Mouse (Mus musculus) adrenal gland, adult 10 weeks (tissue): ENCODE data around the gene 4930402K13Rik. TPM values are rescaled to one million over a fixed set of nuclear protein-coding genes. Genes with fewer than 3 reads are reported as not detected.

Experiments used
- polyA plus RNA-seq: library from polyadenylated mRNA; stranded (reverse); fragments of 350-450 nt; fragmentation: Illumina TruSeq; extraction: RNeasy Lipid Tissue Mini Kit (QIAGEN cat#74804); gene quantifications from one replicate; pipeline ENCODE4 v1.2.3, GENCODE M21; 2014; ENCODE audit warnings: low read depth, low replicate concordance

The 4930402K13Rik gene
- polyA plus RNA-seq: not detected

DNA sequence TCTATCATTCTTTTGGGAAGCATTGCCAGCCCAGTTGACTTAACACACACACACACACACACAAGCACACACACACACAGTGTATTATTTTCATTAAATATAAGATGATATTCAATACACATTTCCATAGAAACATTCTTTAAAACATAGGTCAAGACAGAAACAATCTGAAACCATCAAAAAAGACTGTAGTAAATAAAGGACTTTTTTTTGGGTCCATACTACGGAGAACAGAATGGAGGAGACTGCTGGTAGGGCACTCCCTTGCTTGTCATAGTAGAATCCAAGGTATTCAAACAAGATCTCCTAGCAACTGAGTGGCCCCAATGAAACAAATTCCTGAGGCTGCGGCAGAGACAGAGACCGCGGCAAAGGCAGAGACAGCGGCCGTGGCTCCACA, at the start of gene 4930402K13Rik:
Gene 4930402K13Rik, plus strand, starts transcription at position 301 of the 400 bp plus-strand sequence.

GRCm38 (mm10) chrX:9062715-9063114, 41.6 kb upstream of the 4930402K13Rik start, which contains the start of gene Fthl17f:
Gene Fthl17f (plus strand): TSS chrX:9063015.

Other genes with a start within 250 kb of the 4930402K13Rik start
- not detected for gene Gm5751, start 230.3 kb upstream of the 4930402K13Rik start, polyA plus RNA-seq
- 24.3 TPM for gene B630019K06Rik, start 212.2 kb upstream of the 4930402K13Rik start, polyA plus RNA-seq
- not detected for gene Fthl17b, start 141.6 kb upstream of the 4930402K13Rik start, polyA plus RNA-seq
- not detected for gene Fthl17c, start 128.0 kb upstream of the 4930402K13Rik start, polyA plus RNA-seq
- not detected for gene Fthl17d, start 117.8 kb upstream of the 4930402K13Rik start, polyA plus RNA-seq
- not detected for gene Fthl17e, start 71.1 kb upstream of the 4930402K13Rik start, polyA plus RNA-seq
- gene Fthl17f, start 41.5 kb upstream of the 4930402K13Rik start, polyA plus RNA-seq: not detected
- gene Lancl3, start 95.3 kb downstream of the 4930402K13Rik start, polyA plus RNA-seq: 9.7 TPM
- not detected for gene Gm14862, start 152.3 kb downstream of the 4930402K13Rik start, polyA plus RNA-seq
- 7.6 TPM for gene Xk, start 168.2 kb downstream of the 4930402K13Rik start, polyA plus RNA-seq
- not detected for gene H2al1m, start 179.2 kb downstream of the 4930402K13Rik start, polyA plus RNA-seq
- gene H2al1k, start 246.1 kb downstream of the 4930402K13Rik start, polyA plus RNA-seq: not detected